Mouse (Mus musculus): ENCODE measurements around the gene Ppp2ca. TPM values are rescaled to one million over a fixed set of nuclear protein-coding genes. Genes with fewer than 3 reads are reported as not detected.
A peak's percentile ranks its signal among the peaks of the same experiment; 100 is the strongest.

Ppp2ca gene
- 100 to 1,000 TPM; 110 to 125 (median 118) TPM for total RNA-seq (2022)

DNA sequence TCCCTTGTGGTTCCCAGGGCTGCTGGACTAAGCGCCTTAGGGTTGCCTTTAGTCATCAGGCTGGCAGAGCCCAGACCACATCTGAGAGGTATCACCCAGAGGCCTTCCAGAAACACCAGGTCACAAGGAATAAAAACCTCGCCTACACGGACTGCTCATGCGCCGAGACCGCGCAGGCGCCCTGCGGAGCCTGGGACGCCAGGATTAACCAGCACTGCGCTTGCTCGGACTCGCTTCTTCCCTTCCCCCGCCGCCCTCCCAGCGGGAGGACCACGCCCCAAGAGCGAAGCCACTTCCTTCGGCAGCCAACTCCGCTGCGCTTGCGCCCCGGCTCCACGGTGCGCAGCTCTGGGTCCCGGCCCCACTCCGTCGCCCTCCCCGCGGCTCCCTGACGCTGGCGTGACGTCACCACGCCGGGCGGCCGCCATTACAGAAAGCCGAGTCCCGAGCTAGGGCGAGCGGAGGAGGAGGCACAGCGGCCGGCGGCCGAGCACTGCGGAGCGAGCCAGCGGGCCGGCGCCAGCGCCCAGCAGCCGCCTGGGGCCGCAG is at the start of gene Ppp2ca:
TSS of gene Ppp2ca (plus strand) at position 284 of the 549 bp plus-strand sequence.
- peak; percentile 86 to 99 for DNase-seq (ENCODE audit: low spot score in 2 of 2)

DNA sequence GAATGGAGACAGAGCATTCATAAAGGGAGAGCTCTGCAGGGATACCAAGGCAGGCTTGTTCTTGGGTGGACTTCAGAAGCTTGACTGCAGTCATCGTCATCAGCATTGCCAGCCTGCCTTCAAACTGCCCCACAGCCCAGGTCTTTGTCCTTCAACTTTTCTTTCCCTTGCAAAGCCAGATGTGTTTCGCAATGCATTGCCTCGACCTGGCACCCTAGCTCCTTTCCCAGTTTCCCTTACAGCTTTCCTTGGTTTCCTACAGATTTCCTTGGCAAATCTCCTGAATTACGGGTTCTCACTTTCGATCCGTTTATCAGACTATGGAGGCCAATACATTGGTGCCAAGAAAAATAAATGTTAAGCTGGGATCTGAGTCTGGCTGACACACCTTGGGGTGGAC is 45.1 kb upstream of the Ppp2ca start:
- no peak for DNase-seq (ENCODE audit: low spot score in 2 of 2)

DNA sequence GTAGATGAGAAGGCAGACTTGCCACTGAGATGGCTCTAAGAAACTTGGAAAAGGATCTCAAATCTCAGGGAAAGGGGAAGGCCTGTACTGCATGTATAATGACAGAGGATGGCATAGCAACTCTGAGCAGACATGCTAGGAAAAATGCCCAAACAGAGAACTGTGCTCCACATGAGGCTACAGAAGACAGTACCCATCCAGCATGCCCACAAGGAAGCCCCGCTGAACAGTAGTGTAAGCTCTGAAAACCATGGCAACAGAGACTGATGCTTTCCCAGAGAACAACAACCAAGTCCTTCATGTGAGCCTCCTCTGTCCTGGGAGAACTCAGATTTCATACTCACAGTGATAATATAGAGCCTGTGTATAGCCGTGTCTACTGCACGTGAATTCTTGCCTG is 43.8 kb upstream of the Ppp2ca start:
- no peak for DNase-seq (ENCODE audit: low spot score in 2 of 2)

DNA sequence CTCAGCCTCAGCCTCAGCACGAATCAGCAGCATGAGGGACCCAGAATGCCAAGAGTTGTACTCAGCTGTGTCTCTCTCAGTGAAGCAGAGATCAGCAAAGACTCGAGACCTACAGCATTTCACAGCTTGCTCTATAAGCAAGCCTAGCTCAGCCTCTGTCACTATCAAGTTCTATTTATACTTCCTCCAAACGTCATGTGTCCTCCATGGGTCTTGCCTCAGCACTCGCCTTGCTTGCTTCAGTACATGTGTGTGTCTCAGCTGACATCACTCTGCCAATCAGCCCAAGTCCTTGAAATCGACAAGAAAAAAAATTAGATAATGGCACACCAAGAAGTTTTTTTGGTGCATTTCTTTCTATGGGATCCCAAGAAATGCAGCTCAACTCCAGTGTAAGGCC is 42.3 kb upstream of the Ppp2ca start:
- no peak for DNase-seq (ENCODE audit: low spot score in 2 of 2)

DNA sequence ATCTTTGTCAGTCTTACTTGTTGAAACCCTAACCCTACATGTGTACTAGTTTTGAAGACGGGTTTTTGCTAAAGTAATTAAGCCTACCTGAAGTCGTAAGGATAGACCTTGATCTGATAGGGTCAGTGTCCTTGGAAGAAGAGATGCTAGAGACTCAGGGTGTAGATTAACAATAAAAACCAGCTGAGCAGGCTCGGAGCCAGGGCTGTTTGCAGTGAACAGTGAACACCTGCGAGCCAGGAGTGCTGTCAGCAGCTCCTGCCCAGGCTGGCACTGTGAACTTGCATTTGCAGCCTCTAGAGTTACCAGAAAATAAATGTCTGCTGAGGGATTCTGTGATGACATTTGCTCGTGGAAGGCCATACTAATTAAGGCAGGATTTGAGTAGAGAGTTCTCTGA is 39.5 kb upstream of the Ppp2ca start:
- no peak for DNase-seq (ENCODE audit: low spot score in 2 of 2)

DNA sequence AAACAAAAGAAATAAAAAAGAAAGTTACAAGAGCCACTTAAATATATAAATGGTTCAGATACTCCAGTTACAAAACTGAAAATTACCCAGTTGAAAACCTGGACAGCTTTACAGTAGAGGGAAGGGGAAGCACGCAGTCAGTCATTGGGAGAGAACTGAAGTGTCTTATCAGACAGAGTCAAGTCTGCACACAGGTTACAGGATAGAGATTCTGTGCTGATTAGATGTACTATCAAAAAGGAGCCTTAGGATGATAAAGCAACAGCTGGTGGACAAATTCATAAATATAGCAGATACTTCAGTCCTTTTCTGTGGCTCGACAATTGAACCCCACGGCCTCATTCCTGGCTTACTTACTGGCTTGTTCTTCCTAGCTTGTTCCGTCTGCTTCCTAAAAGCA is 38.2 kb upstream of the Ppp2ca start:
- DNase-seq (ENCODE audit: low spot score in 2 of 2), result no peak

DNA sequence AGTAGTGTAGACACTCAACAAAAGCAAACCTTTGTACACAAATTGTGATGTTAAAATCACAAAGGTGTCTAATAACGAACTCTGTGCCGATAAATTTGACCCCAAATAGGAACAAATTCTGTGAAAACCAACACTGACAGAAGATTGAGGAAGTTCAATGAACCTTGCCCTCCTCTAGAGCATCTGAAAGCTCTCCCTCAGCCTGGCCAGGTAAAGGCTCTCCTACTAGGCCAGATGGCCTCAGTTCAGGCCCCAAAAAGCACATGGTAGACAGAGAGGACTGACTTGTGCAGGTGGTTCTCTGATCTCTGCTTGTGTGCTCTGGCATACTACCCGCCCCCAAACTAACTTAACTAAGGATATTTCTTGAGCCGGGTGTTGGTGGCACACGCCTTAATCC is 36.1 kb upstream of the Ppp2ca start:
- DNase-seq (ENCODE audit: low spot score in 2 of 2), result no peak

DNA sequence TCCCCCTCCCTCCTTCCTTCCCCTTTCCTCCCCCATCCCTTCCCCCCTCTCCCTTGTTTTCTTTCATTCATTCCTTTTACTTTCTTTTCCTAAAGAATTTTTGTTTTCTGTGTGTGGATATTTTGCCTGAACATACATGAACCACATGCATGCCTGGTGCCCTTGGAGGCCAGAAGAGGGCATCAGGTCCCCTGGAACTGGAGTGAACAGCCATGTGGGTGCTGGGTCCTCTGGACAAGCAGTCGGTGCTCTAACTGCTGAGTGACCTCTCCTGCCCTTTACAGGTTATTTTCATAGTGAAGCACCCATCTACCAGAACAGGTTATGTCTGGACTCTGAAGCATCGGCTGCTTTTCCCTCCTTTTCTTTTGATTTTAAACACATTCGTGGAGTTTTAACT is 34.1 kb upstream of the Ppp2ca start:
- no peak for DNase-seq (ENCODE audit: low spot score in 2 of 2)

DNA sequence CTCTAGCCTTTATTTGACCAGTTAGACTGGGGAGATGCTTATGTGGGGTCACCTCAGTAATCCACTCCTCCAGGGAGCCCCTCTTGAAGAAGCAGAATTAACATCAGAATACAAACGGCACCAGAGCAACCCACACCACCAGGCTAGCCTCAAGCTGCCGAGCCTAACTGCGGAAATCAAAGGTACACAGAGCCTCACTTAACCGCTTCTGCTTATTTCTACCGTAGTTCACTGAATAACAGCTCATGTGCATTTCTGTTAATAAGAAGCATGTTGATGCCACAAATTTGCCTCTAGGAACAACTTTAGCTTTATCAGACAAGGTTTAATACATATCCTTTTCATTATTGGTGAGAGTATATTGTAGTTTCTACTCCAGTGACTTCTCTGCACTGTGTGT is 32.6 kb upstream of the Ppp2ca start:
- no peak for DNase-seq (ENCODE audit: low spot score in 2 of 2)

DNA sequence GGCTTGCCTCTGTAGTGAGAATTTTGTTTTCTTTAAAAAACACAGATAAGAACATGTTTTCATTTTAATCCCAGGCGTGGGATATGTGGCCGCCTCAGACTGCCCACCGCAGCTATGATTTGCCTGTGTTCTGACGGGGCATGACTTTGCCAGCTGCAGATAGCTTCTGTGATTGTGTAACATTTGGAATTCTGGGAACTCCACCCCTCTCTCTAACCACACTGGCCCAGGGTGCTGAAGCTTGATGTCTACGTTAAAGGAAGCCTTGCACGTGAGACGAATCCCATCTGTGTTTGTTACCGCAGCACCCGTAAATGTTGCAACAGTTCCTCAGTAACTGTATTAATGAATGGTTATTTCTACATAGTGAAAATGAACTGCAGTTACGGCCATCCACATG is 26.7 kb upstream of the Ppp2ca start:
- no peak for DNase-seq (ENCODE audit: low spot score in 2 of 2)

DNA sequence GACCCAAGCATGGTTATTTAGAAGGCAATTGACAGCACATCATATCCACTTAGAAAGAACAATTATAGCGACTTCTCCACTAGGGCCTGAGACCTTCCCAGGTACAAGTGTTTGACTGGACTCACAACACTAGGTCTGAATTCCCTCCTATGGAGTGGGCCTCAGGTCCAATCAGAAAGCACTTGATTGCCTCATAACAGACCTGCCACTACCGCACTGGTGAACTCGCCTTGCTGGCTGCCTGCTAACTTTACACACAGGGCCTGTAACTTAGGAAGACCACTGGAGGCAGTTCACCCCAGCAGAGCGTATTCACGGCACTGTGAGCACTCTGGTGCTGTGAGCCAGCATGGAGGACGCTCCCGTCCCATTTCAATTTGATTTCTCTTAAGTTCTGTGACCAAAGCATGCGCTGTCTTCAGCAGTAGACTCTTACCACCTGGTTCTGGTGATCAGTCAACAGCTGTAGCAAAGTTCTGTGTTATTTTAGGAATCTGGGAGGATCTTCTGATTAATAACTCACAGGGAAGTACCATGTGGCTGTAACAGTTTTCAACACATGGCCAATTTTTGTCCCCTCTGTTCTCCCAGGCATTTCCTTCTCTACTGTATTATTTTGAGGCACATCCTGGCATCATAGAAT is 24.8 kb upstream of the Ppp2ca start:
- DNase-seq (ENCODE audit: low spot score in 2 of 2), result no peak

DNA sequence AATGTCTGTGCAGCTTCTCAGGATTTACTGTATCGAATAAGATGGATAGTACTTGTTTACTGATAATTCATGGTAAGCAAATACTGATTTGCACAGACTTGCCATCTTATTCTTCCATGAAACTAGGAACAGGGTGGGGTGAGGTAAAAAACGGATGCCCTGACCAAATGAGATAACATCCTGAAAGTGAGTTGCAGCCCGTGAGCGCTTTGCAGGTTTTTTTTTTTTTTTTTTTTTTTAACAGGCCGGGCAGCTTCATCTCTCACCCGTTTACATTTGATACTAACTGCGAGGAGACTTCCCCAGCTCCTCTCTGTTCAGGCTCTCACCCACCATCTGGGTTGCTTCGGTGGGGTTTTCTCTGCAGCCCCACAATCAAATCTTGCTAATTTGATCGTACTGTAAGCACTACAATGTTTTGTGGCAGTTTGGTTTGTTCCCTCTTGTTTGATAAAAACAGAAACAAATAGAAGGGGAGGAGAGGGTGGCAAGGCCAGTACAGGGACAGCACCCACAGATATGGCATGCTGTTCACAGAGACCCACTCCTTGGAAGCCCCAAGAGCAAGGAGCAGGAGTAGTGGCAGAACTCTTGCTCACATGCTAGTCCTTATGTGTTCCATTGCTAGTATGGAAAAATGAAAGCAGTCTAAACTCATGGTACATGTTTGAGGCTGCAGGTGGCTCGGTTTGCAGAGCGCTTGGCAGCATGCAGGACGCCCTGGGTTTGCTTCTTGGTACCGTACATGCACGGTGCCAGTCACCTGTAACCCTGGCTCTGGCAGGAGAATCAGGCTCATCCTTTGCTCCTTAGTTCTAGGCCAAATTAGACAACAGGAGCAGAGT is 23.6 kb upstream of the Ppp2ca start:
- DNase-seq (ENCODE audit: low spot score in 2 of 2), result no peak

DNA sequence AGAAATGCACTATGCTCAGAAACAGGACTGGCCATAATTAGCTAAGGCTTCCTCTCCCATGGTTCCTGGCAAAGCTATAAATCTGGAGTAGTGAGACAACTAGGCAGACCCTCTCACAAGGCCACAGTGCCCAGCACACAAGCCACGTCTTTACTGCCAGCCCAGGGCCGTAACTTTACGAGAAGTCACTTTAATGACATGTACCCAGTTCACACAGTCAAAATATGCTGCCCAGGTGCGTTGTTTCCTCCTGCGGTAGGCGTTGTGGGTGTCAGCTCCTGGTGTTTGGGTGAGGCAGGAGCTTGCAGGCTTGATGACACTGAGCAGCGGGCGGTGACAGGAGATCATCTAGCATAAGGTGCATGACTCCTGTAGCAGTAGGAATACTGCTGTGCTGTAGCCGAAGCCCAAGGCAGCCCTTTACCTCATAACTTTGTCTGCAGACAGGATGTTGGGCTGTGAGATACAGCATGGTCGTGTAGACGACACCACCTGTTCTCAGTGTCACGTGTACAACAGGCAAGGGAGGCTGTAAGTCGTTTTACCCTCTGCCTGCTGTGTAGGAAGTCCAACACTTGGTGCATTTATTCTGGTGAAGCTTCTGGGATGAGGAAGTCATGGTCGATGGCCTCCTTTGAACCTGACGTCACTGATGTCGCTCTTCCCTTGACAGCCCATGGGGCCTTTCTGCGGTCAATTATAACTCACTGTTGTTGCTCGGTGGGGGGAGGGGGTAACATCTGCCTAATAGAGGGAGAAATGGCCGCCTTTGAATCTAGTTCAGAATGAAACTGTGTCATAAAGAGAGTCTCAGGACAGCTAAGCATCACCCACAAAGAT is 22.5 kb upstream of the Ppp2ca start:
- DNase-seq (ENCODE audit: low spot score in 2 of 2), result no peak

DNA sequence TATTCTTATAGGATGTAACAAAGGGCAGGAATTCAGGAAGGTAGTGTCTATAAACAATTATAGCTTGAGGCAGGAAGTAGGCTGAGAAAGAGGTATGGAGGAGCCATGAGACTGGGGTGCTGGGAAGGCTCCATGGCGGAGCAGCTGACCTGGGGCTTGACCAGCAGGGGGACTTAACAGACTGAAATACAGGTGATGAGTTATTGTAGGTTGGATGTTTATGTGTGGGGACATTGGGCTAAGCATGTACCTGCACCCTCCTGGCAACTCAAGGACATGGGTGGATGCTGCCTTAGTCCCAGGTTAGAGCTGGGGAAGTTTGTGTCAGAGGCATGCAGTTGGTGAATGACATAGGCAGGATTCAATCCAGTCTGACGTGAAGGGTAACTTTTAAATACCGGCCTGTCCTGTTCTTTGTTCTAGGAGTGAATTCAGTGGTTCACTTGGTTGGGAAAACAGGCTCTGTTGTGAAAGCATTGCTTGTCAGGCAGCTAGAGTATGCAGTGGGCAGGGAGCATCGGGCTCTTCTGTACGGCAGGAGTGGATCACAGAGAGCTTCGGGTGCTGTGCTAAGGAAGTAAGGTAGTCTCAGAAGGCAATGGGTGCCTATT is 21.6 kb upstream of the Ppp2ca start:
- DNase-seq (ENCODE audit: low spot score in 2 of 2), result no peak

DNA sequence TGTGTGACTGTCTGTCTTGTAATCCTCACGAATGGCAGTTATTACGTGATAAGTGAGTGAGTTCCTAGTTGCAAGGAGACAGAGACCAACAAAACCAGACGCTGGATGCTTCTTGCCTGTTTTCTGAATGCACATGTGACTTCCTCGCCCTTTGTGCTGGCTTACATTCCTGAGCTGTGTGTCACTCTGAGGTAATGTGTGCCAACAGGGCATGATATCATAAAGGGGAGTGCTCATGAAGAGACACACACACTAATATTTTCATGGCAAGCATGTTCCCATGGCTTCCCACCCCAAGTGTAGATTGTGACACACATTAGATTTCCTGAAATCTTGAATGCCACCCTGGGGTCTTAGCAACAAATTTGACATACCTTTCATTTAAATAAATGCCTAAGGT is 20.5 kb upstream of the Ppp2ca start:
- DNase-seq (ENCODE audit: low spot score in 2 of 2), result no peak

DNA sequence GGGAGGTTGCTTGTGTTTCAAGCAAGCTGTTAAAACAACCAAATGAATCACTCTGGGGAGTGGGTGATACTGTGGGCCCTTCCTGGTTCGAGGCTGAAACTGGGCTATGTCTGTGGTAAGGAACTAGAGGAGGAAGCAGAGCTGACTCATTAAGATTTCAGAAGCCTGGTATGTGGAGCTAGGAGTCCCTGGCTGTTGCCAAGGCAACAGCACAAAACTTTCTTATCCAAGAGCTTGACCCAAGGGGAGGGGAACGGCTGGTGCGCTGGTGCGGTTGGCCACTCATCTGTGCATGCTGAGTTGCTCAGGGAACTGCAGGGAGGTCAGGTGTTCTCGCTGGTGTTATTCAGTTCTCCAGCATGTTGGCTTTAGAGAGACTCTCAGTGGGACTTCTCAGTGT is 18.5 kb upstream of the Ppp2ca start:
- no peak for DNase-seq (ENCODE audit: low spot score in 2 of 2)

DNA sequence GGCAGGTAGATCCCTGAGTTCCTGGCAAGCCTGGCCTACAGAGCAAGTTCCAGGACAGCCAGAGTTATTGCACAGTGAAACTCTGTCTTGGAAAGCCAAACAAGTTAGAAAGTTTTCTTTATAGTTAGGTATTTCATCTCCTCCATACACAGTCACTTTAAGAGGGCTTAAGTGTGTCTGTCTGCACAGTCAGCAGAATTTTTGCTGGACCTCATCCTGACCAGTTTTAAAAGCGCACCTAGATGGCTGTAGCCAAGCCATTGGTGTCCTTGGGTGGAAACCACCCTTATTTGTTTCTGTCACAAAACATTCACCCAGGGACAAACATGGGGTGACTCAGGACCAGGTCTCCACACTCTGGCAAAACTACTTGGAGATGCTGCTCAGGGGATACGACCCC is 17.8 kb upstream of the Ppp2ca start:
- no peak for DNase-seq (ENCODE audit: low spot score in 2 of 2)

DNA sequence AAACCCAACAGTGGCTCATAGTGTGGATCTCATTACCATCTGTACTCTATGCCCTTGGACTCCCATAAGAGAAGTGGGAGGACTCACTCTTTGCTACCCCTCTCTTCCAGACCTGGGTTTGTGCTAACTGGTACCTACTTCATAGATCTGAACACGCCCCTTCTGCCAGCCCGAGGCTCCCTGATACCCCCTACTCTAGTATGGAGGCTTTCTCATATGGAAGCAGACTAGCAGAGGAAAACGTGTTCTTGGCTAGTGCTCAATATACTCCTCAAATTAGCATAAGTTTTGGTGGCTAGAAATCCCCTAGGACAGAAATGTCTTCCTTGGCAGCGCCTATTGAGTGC is 12.7 kb upstream of the Ppp2ca start:
- no peak for DNase-seq (ENCODE audit: low spot score in 2 of 2)

DNA sequence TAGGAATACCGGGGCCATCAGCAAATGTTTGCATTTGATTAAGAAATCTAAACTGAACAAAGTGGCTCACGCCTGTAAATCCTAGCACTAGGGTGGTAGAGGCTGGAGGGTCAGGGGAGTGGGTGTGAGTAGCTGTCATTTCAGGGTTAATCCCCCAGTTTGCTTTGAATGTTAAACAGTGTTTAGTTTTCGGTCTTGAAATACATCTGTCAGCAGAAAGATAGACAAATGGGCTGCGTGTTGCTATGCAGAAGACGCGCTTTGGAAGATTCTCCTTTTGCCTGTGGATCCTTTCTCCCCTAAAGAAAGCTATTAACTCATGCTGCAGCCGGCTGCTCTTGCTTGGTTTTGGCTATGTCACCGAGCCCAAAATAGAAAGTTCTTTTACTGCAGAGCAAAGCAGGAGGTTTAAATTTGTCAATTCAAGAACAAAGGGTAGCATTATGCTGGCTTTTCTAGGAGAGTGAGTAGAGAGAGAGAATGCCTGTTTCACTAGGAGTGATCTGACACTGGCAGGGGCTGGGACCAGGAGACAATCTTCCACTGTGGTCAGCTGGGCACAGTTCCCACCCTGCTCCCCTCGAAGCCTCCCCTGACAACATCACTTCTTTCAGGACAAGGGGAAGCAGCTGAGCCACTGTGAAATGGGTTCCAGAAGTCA is 12.1 kb upstream of the Ppp2ca start:
- peak; percentile 40 to 68 for DNase-seq (ENCODE audit: low spot score in 2 of 2)

DNA sequence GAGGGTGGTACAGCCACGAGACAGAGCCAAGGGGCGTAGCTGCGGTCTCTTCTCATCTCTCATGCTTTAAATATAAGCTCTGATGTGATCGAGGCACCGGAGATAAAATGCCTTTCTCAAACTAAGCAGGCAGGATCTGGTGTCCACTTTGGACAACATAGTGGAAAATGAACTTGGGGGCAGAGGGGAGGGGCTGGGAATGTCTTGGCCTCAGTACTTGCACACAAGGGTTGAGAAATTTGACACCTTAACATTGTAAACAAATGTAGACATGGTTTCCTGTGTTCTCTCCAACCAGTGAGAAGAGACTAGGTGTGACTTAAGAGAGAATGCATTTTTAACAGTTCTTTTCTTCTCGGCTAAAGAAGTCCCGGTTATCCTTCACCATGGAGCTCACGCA is 9.2 kb upstream of the Ppp2ca start:
- DNase-seq (ENCODE audit: low spot score in 2 of 2), result no peak

DNA sequence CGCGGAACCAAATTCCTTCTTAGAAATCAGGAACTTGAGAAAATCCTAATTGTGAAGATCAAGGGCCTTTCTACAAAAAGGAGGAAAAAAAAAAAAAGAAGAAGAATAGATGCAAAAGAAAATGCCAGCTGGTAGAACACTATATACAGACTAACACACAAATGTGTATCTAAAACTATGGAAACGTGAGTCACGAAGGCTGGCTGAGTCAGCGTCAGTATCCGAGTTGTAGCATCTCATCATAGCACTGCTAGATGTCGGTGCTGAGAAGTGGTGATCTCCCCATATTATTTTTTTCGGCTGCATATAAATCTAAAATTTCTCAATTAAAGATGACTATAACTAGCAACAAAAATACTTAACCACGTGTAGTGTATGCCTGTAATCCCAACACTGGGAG is 7.2 kb upstream of the Ppp2ca start:
- DNase-seq (ENCODE audit: low spot score in 2 of 2), result peak in 1 of 2 experiments; percentile 55

Measured in left cerebral cortex, adult 8-10 months (tissue).